Mouse (Mus musculus): Measurements from ENCODE around the gene Tsc22d3. TPM values are rescaled to one million over a fixed set of nuclear protein-coding genes. Genes with fewer than 3 reads are reported as not detected.

The Tsc22d3 gene
- total and polyA plus RNA-seq, 2 experiments from 2014 or later, result 172 to 240 TPM

DNA sequence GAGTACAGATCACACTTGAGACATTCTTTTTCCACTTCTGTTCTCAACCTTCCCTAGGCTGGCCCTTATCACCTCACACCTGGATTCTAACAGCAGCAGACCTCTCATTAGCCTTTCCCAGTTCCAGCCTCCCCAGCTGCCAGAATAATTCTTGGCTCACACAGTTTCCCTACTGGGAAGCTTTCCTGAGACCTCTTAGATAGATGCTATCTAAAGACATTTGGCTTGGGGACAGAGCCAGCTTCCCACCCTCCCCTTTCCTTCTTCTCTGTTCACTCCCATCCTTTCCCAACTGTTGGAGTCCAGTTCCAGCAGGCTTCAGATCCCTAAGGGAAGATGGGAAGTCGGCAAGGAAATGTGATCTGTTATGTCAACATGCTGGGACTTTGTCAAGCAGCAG, 65.0 kb downstream of the Tsc22d3 start:
- DNase-seq (ENCODE audit: low spot score), result peak; percentile 47
- 26% methylated on average over 1 of the region's 1 CpGs for WGBS
- no peaks in the 10 kb centered on the region for H3K27me3 ChIP-seq (ENCODE audit: control insufficient read depth, insufficient read depth, low read length)
- no peaks in the 10 kb centered on the region for H3K9me3 ChIP-seq (replicated peaks; ENCODE audit: control insufficient read depth, low read length)
- H3K9ac ChIP-seq (replicated peaks; ENCODE audit: low read depth, low read length), result no peak overlapping the region
- H3K36me3 ChIP-seq (replicated peaks; ENCODE audit: control insufficient read depth, insufficient read depth, low read length), result no peaks in the 10 kb centered on the region
- peak; percentile 55; the same call in 1 of the 2 replicates for ATAC-seq (ENCODE audit: insufficient read depth, low read depth)
- H3K27ac ChIP-seq (ENCODE audit: low read depth), result peak overlapping the region; percentile 25
- no peak overlapping the region for H3K4me3 ChIP-seq (ENCODE audit: low read depth, low read length)
- 0 out of 2 replicates have a peak, but pooled peaks have one; percentile 18 for TF ChIP-seq EP300 (IDR thresholded peaks at IDR 0.05; ENCODE audit: low read depth)
- TF ChIP-seq CTCF (IDR thresholded peaks at IDR 0.05; ENCODE audit: low read depth), result no peak
- H3K4me1 ChIP-seq (ENCODE audit: control insufficient read depth, insufficient read depth), result peaks cover 13% of the 10 kb centered on the region; the same call in 1 of the 2 replicates
- H3K4me2 ChIP-seq (ENCODE audit: low read depth, low read length), result no peak overlapping the region

DNA sequence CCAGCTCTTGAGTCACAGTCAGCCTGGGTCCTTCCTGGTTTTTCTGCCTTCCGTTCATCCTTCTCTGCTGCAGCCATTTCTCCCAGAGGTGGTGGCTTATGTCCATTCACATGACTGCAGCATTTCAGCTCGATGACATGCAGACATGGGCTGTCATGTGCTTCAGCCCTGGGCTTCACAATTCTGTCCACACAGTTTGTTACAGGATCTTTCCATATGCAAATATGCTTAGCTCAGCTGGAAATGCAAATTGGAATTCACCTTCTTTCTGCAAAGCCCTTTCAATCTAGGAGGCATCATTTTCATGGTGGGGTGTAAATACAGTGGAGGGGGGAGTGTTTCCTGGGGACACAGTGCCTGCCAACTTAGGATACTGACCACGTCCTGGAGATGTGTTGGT, 66.2 kb downstream of the Tsc22d3 start:
- Histone ChIP-seq H3K4me3 (ENCODE audit: low read depth, low read length) (no peak overlapping the region), H3K27ac (ENCODE audit: low read depth) (no peak overlapping the region), H3K9me3 (replicated peaks; ENCODE audit: control insufficient read depth, low read length) (no peaks in the 10 kb centered on the region), H3K4me1 (ENCODE audit: control insufficient read depth, insufficient read depth) (peaks cover 10% of the 10 kb centered on the region; the same call in 1 of the 2 replicates), H3K4me2 (ENCODE audit: low read depth, low read length) (no peak overlapping the region), H3K9ac (replicated peaks; ENCODE audit: low read depth, low read length) (no peak overlapping the region), H3K36me3 (replicated peaks; ENCODE audit: control insufficient read depth, insufficient read depth, low read length) (no peaks in the 10 kb centered on the region), H3K27me3 (ENCODE audit: control insufficient read depth, insufficient read depth, low read length) (no peaks in the 10 kb centered on the region)
- 49% methylated on average over 3 of the region's 3 CpGs for WGBS
- TF ChIP-seq CTCF (IDR thresholded peaks at IDR 0.05; ENCODE audit: low read depth) (no peak), EP300 (IDR thresholded peaks at IDR 0.05; ENCODE audit: low read depth) (no peak)
- ATAC-seq (ENCODE audit: insufficient read depth, low read depth), result no peak
- no peak for DNase-seq (ENCODE audit: low spot score)

DNA sequence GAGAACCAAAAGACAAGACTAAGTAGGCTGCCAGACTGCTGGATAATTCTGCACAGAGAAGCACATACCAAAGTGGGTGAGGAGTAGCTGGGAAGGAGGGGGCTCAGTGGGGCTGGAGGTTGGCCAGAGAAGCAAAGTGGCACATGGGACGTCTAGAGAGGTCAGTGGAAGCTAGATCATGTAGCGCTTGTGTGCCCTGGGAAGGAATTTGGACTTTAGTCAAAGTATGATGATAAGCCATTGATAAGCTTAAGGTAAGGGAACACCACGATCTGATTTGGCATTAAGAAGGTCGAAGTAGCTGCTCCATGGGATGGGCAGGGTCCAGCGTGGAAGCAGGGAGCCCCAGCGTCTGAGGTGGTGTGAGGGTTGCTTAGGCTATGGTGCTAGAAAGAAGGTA, 68.1 kb downstream of the Tsc22d3 start:
- TF ChIP-seq EP300 (IDR thresholded peaks at IDR 0.05; ENCODE audit: low read depth), result no peak
- TF ChIP-seq CTCF (IDR thresholded peaks at IDR 0.05; ENCODE audit: low read depth), result no peak
- no peaks in the 10 kb centered on the region for H3K9me3 ChIP-seq (replicated peaks; ENCODE audit: control insufficient read depth, low read length)
- 62% methylated on average over 6 of the region's 6 CpGs for WGBS
- peaks cover 5% of the 10 kb centered on the region; the same call in 1 of the 2 replicates for H3K4me1 ChIP-seq (ENCODE audit: control insufficient read depth, insufficient read depth)
- no peak overlapping the region for H3K9ac ChIP-seq (replicated peaks; ENCODE audit: low read depth, low read length)
- ATAC-seq (ENCODE audit: insufficient read depth, low read depth), result no peak
- no peak for DNase-seq (ENCODE audit: low spot score)
- H3K27ac ChIP-seq (ENCODE audit: low read depth), result no peak overlapping the region
- H3K27me3 ChIP-seq (ENCODE audit: control insufficient read depth, insufficient read depth, low read length), result no peaks in the 10 kb centered on the region
- no peak overlapping the region for H3K4me2 ChIP-seq (ENCODE audit: low read depth, low read length)
- no peak overlapping the region for H3K4me3 ChIP-seq (ENCODE audit: low read depth, low read length)
- no peaks in the 10 kb centered on the region for H3K36me3 ChIP-seq (replicated peaks; ENCODE audit: control insufficient read depth, insufficient read depth, low read length)

DNA sequence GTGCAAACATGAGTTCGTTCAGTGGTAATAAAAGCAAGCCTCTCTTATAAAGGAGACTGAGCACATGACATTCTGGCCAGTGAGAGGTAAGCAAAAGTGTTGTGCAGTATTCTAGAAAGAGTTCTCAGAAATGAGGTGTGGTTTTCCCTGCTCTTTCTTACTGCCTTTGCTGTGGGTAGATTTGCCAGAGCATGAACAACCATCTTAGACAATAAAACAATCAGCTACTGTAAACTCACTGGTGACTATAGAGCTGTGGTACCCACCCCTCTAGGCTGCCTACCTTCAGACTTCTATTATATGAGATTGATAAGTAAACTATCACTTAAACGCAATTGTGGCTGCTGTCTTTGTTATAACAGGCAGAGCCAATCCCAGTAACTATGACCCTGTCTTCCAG, 69.1 kb downstream of the Tsc22d3 start:
- no peak for DNase-seq (ENCODE audit: low spot score)
- H3K27me3 ChIP-seq (ENCODE audit: control insufficient read depth, insufficient read depth, low read length), result no peaks in the 10 kb centered on the region
- no peaks in the 10 kb centered on the region for H3K9me3 ChIP-seq (replicated peaks; ENCODE audit: control insufficient read depth, low read length)
- ATAC-seq (ENCODE audit: insufficient read depth, low read depth), result no peak
- peaks cover 5% of the 10 kb centered on the region; the same call in 1 of the 2 replicates for H3K4me1 ChIP-seq (ENCODE audit: control insufficient read depth, insufficient read depth)
- no peak overlapping the region for H3K9ac ChIP-seq (replicated peaks; ENCODE audit: low read depth, low read length)
- no peak overlapping the region for H3K4me2 ChIP-seq (ENCODE audit: low read depth, low read length)
- H3K36me3 ChIP-seq (replicated peaks; ENCODE audit: control insufficient read depth, insufficient read depth, low read length), result no peaks in the 10 kb centered on the region
- H3K27ac ChIP-seq (ENCODE audit: low read depth), result no peak overlapping the region
- no peak for TF ChIP-seq CTCF (IDR thresholded peaks at IDR 0.05; ENCODE audit: low read depth)
- no peak for TF ChIP-seq EP300 (IDR thresholded peaks at IDR 0.05; ENCODE audit: low read depth)
- H3K4me3 ChIP-seq (ENCODE audit: low read depth, low read length), result no peak overlapping the region
- WGBS, result 61% methylated on average over 2 of the region's 2 CpGs

- Histone ChIP-seq H3K9me3 (replicated peaks; ENCODE audit: control insufficient read depth, low read length) (no peaks in the 10 kb centered on the region), H3K4me2 (ENCODE audit: low read depth, low read length) (no peak overlapping the region), H3K9ac (replicated peaks; ENCODE audit: low read depth, low read length) (no peak overlapping the region), H3K27ac (ENCODE audit: low read depth) (no peak overlapping the region), H3K4me3 (ENCODE audit: low read depth, low read length) (no peak overlapping the region), H3K36me3 (replicated peaks; ENCODE audit: control insufficient read depth, insufficient read depth, low read length) (no peaks in the 10 kb centered on the region), H3K27me3 (ENCODE audit: control insufficient read depth, insufficient read depth, low read length) (no peaks in the 10 kb centered on the region), H3K4me1 (ENCODE audit: control insufficient read depth, insufficient read depth) (peaks cover 5% of the 10 kb centered on the region; the same call in 1 of the 2 replicates)
- WGBS, result 69% methylated on average over 5 of the region's 5 CpGs
- DNase-seq (ENCODE audit: low spot score), result no peak
- TF ChIP-seq CTCF (IDR thresholded peaks at IDR 0.05; ENCODE audit: low read depth), result no peak
- ATAC-seq (ENCODE audit: insufficient read depth, low read depth), result no peak
Observed at GRCm38 (mm10) chrX:140530632-140531031, 69.8 kb downstream of the Tsc22d3 start.

DNA sequence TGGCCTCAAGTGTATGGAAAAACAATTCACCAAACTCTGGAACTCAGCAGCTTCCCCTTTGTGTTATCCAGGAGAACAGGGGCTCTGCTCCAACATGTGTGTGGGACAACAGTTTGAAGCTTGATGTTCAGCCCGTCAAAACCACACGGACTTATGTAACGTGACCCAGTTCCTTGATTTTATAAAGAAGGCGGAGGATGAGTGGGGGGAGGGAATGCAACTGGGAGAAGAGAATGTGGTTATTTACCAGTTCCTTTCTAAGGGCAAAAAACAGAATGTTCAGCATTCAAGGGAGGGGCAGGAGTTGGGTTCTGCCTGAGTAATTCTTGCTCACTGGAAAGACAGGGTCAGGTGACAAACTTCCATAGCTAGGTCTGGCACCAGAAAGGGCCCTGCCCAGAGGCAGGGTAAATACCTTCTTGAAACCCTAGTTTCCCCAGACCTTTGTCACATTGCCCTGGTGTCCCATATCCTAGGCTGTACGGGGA, 71.3 kb downstream of the Tsc22d3 start:
- Histone ChIP-seq H3K27ac (ENCODE audit: low read depth) (no peak overlapping the region), H3K27me3 (ENCODE audit: control insufficient read depth, insufficient read depth, low read length) (no peaks in the 10 kb centered on the region), H3K36me3 (replicated peaks; ENCODE audit: control insufficient read depth, insufficient read depth, low read length) (no peaks in the 10 kb centered on the region), H3K4me2 (ENCODE audit: low read depth, low read length) (no peak overlapping the region), H3K4me3 (ENCODE audit: low read depth, low read length) (no peak overlapping the region), H3K4me1 (ENCODE audit: control insufficient read depth, insufficient read depth) (peaks cover 5% of the 10 kb centered on the region; the same call in 1 of the 2 replicates), H3K9ac (replicated peaks; ENCODE audit: low read depth, low read length) (no peak overlapping the region), H3K9me3 (replicated peaks; ENCODE audit: control insufficient read depth, low read length) (no peaks in the 10 kb centered on the region)
- WGBS, result 71% methylated on average over 5 of the region's 5 CpGs
- DNase-seq (ENCODE audit: low spot score) (no peak), ATAC-seq (ENCODE audit: insufficient read depth, low read depth) (no peak; the same call in 1 of the 2 replicates)
- TF ChIP-seq EP300 (IDR thresholded peaks at IDR 0.05; ENCODE audit: low read depth) (no peak), CTCF (IDR thresholded peaks at IDR 0.05; ENCODE audit: low read depth) (no peak)

All from heart, postnatal 0 days (tissue).